Mouse (Mus musculus): Measurements from ENCODE around the gene Gm34653. TPM values are rescaled to one million over a fixed set of nuclear protein-coding genes. Genes with fewer than 3 reads are reported as not detected.
"Not testable (repeated sequence)": the region's sequence is repeated elsewhere in the genome, so short reads cannot be mapped to it uniquely, and the experiment has no call there.

The Gm34653 gene
- total and polyA plus RNA-seq, 3 experiments = 0.38 TPM; not detected in 2

DNA sequence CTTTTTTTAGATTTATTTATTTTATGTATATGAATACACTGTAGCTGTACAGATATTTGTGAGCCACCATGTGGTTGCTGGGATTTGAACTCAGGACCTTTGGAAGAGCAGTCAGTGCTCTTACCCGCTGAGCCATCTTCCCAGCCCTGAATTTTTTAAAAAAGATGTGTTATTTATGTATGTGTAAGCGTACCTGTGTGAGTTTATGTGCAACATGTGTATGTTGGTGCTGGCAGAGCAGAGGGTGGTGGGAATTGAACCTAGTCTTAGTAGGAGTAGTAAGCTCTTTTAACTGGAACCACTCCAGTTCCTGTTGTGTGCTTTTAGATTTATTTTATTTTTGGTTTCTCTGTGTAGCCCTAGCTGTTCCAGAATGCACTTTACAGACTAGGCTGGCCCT lies 28.6 kb upstream of the Gm34653 start:
- TF ChIP-seq CTCF (IDR thresholded peaks at IDR 0.05; ENCODE audit: low read depth, low read length) (no peak), TAL1 (conservative IDR thresholded peaks at IDR 0.05; ENCODE audit: low read depth, low read length) (no peak), GATA2 (IDR thresholded peaks at IDR 0.05; ENCODE audit: borderline replicate concordance, low read depth, low read length) (no peak), POLR2AphosphoS5 (IDR thresholded peaks at IDR 0.05; ENCODE audit: insufficient replicate concordance, low read depth, low read length) (no peak), GATA1 (IDR thresholded peaks at IDR 0.05; ENCODE audit: borderline replicate concordance, low read length) (no peak)
- H3K27me3 ChIP-seq (ENCODE audit: insufficient read depth, low read length) = no peaks in the 10 kb centered on the region
- H3K36me3 ChIP-seq (replicated peaks) = peaks cover 45% of the 10 kb centered on the region
- H3K4me1 ChIP-seq (ENCODE audit: insufficient read depth, low read depth, low read length) = peaks cover 63% of the 10 kb centered on the region
- H3K4me3 ChIP-seq (ENCODE audit: low read depth, low read length) = no peak overlapping the region; the same call in 1 of the 2 replicates
- DNase-seq (ENCODE audit: low spot score) = no peak
- no peak for ATAC-seq (ENCODE audit: extremely low read depth, insufficient number of reproducible peaks, low FRiP score, poor library complexity, severe bottlenecking)
- H3K9me3 ChIP-seq (replicated peaks) = no peaks in the 10 kb centered on the region

DNA sequence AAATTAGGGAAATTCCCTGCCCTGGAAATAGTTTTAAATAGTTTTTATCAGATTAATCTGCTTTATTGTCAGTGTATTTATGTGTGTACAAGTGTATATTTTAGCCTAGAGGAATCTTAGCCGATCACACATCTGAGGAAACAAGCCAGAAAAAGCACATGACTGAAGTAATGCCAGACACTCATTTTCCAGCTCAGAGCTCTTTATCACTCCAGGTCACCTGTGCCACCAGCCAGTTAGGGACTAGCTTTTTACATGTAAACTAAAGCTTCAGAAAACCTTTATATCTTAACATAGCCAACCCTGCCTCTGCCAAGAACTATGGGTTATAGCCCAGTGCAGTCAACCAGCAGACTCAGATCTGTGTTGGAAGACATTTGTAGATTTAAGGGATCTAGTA lies 28.0 kb upstream of the Gm34653 start:
- TF ChIP-seq GATA2 (IDR thresholded peaks at IDR 0.05; ENCODE audit: borderline replicate concordance, low read depth, low read length) (no peak), CTCF (IDR thresholded peaks at IDR 0.05; ENCODE audit: low read depth, low read length) (no peak), GATA1 (IDR thresholded peaks at IDR 0.05; ENCODE audit: borderline replicate concordance, low read length) (no peak), TAL1 (conservative IDR thresholded peaks at IDR 0.05; ENCODE audit: low read depth, low read length) (peak; percentile 50; the same call in 1 of the 2 replicates), POLR2AphosphoS5 (IDR thresholded peaks at IDR 0.05; ENCODE audit: insufficient replicate concordance, low read depth, low read length) (no peak)
- DNase-seq (ENCODE audit: low spot score) (no peak), ATAC-seq (ENCODE audit: extremely low read depth, insufficient number of reproducible peaks, low FRiP score, poor library complexity, severe bottlenecking) (no peak)
- Histone ChIP-seq H3K9me3 (replicated peaks) (no peaks in the 10 kb centered on the region), H3K36me3 (replicated peaks) (peaks cover 46% of the 10 kb centered on the region), H3K4me3 (ENCODE audit: low read depth, low read length) (no peak overlapping the region; the same call in 1 of the 2 replicates), H3K4me1 (ENCODE audit: insufficient read depth, low read depth, low read length) (peaks cover 70% of the 10 kb centered on the region), H3K27me3 (ENCODE audit: insufficient read depth, low read length) (no peaks in the 10 kb centered on the region)

DNA sequence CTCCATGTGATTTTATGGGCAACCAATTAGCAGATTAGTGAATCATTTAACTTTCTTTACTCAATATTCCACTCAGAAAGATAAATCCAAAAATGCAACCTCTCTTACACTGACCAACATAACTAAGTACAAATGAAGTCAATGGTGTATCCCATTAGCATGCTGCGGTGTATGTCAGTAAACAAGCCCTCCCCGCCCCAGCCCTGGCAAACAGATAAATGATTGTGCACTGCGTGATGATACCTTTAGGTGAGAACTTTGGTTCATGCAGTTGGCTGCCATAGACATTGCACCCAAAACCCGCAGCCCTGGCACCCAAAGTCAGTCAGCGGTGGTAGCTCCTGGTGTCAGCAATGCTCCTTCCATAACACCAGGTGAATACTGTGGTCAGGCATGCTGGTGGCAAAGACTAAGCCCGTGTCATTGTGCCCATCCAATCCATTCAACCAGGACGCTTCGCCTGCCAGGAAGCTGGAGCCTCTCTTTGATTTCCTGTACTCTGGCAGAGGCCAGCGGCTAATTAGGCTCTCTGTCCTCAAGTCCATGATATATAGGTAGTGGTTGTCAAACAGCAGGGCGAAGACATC lies 27.4 kb upstream of the Gm34653 start:
- DNase-seq (ENCODE audit: low spot score) (no peak), ATAC-seq (ENCODE audit: extremely low read depth, insufficient number of reproducible peaks, low FRiP score, poor library complexity, severe bottlenecking) (no peak)
- H3K9me3 ChIP-seq (replicated peaks) = no peaks in the 10 kb centered on the region
- no peaks in the 10 kb centered on the region for H3K27me3 ChIP-seq (ENCODE audit: insufficient read depth, low read length)
- peaks cover 72% of the 10 kb centered on the region for H3K4me1 ChIP-seq (ENCODE audit: insufficient read depth, low read depth, low read length)
- peak overlapping the region; percentile 54; the same call in 1 of the 2 replicates for H3K4me3 ChIP-seq (ENCODE audit: low read depth, low read length)
- no peak for TF ChIP-seq GATA1 (IDR thresholded peaks at IDR 0.05; ENCODE audit: borderline replicate concordance, low read length)
- no peak for TF ChIP-seq CTCF (IDR thresholded peaks at IDR 0.05; ENCODE audit: low read depth, low read length)
- H3K36me3 ChIP-seq (replicated peaks) = peaks cover 51% of the 10 kb centered on the region

- Histone ChIP-seq H3K4me3 (ENCODE audit: low read depth, low read length) (no peak overlapping the region; the same call in 1 of the 2 replicates), H3K36me3 (replicated peaks) (peaks cover 75% of the 10 kb centered on the region), H3K4me1 (ENCODE audit: insufficient read depth, low read depth, low read length) (peaks cover 86% of the 10 kb centered on the region), H3K9me3 (replicated peaks) (no peaks in the 10 kb centered on the region), H3K27me3 (ENCODE audit: insufficient read depth, low read length) (no peaks in the 10 kb centered on the region)
- no peak for TF ChIP-seq GATA2 (IDR thresholded peaks at IDR 0.05; ENCODE audit: borderline replicate concordance, low read depth, low read length)
- TF ChIP-seq GATA1 (IDR thresholded peaks at IDR 0.05; ENCODE audit: borderline replicate concordance, low read length) = no peak
- TF ChIP-seq TAL1 (conservative IDR thresholded peaks at IDR 0.05; ENCODE audit: low read depth, low read length) = peak; percentile 23; the same call in 1 of the 2 replicates
- DNase-seq (ENCODE audit: low spot score) = no peak
- ATAC-seq (ENCODE audit: extremely low read depth, insufficient number of reproducible peaks, low FRiP score, poor library complexity, severe bottlenecking) = no peak
Observed at GRCm38 (mm10) chr2:34808057-34808456, 24.8 kb upstream of the Gm34653 start.

DNA sequence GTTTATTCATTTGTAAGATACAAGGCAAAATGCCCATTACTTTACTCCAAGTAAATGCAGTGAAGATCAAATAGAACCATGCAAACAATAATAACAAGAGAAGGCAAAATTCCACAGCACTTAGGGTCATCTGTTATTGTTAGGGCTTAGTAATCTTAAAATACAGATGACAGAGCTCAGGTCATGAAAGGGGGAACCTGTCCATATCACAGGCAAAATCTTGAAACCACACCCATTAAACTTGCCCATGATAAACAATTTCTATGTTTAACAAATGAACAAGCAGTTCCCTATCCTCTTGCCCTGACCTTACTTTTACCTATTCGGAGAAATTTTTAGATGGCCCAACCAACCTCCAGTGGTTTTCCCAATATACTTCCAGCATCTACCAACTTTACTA lies 23.2 kb upstream of the Gm34653 start:
- no peak for TF ChIP-seq GATA1 (IDR thresholded peaks at IDR 0.05; ENCODE audit: borderline replicate concordance, low read length)
- TF ChIP-seq CTCF (IDR thresholded peaks at IDR 0.05; ENCODE audit: low read depth, low read length) = no peak
- TF ChIP-seq TAL1 (conservative IDR thresholded peaks at IDR 0.05; ENCODE audit: low read depth, low read length) = peak; percentile 47; the same call in 1 of the 2 replicates
- no peak for TF ChIP-seq GATA2 (IDR thresholded peaks at IDR 0.05; ENCODE audit: borderline replicate concordance, low read depth, low read length)
- Histone ChIP-seq H3K36me3 (replicated peaks) (peaks cover 80% of the 10 kb centered on the region), H3K27me3 (ENCODE audit: insufficient read depth, low read length) (no peaks in the 10 kb centered on the region), H3K4me1 (ENCODE audit: insufficient read depth, low read depth, low read length) (peaks cover 78% of the 10 kb centered on the region), H3K4me3 (ENCODE audit: low read depth, low read length) (no peak overlapping the region; the same call in 1 of the 2 replicates), H3K9me3 (replicated peaks) (no peaks in the 10 kb centered on the region)
- ATAC-seq (ENCODE audit: extremely low read depth, insufficient number of reproducible peaks, low FRiP score, poor library complexity, severe bottlenecking) = peak; percentile 43; the same call in 1 of the 2 replicates
- DNase-seq (ENCODE audit: low spot score) = no peak

- Histone ChIP-seq H3K27me3 (ENCODE audit: insufficient read depth, low read length) (no peaks in the 10 kb centered on the region), H3K36me3 (replicated peaks) (peaks cover 83% of the 10 kb centered on the region), H3K9me3 (replicated peaks) (no peaks in the 10 kb centered on the region), H3K4me1 (ENCODE audit: insufficient read depth, low read depth, low read length) (peaks cover 70% of the 10 kb centered on the region), H3K4me3 (ENCODE audit: low read depth, low read length) (no peak overlapping the region)
- no peak for ATAC-seq (ENCODE audit: extremely low read depth, insufficient number of reproducible peaks, low FRiP score, poor library complexity, severe bottlenecking)
- DNase-seq (ENCODE audit: low spot score) = no peak
- TF ChIP-seq TAL1 (conservative IDR thresholded peaks at IDR 0.05; ENCODE audit: low read depth, low read length) (0 out of 2 replicates have a peak, but pooled peaks have one; percentile 20), GATA1 (IDR thresholded peaks at IDR 0.05; ENCODE audit: borderline replicate concordance, low read length) (no peak)
Observed at GRCm38 (mm10) chr2:34810775-34811174, 22.0 kb upstream of the Gm34653 start.

- peaks cover 60% of the 10 kb centered on the region for H3K4me1 ChIP-seq (ENCODE audit: insufficient read depth, low read depth, low read length)
- no peak for ATAC-seq (ENCODE audit: extremely low read depth, insufficient number of reproducible peaks, low FRiP score, poor library complexity, severe bottlenecking)
- DNase-seq (ENCODE audit: low spot score) = no peak
- TF ChIP-seq CTCF (IDR thresholded peaks at IDR 0.05; ENCODE audit: low read depth, low read length) (no peak), TAL1 (conservative IDR thresholded peaks at IDR 0.05; ENCODE audit: low read depth, low read length) (no peak), GATA2 (IDR thresholded peaks at IDR 0.05; ENCODE audit: borderline replicate concordance, low read depth, low read length) (no peak), POLR2AphosphoS5 (IDR thresholded peaks at IDR 0.05; ENCODE audit: insufficient replicate concordance, low read depth, low read length) (no peak), GATA1 (IDR thresholded peaks at IDR 0.05; ENCODE audit: borderline replicate concordance, low read length) (no peak)
- peaks cover 83% of the 10 kb centered on the region for H3K36me3 ChIP-seq (replicated peaks)
- no peaks in the 10 kb centered on the region for H3K9me3 ChIP-seq (replicated peaks)
- no peak overlapping the region for H3K4me3 ChIP-seq (ENCODE audit: low read depth, low read length)
- no peaks in the 10 kb centered on the region for H3K27me3 ChIP-seq (ENCODE audit: insufficient read depth, low read length)
Observed at GRCm38 (mm10) chr2:34812706-34813105, 20.1 kb upstream of the Gm34653 start.

DNA sequence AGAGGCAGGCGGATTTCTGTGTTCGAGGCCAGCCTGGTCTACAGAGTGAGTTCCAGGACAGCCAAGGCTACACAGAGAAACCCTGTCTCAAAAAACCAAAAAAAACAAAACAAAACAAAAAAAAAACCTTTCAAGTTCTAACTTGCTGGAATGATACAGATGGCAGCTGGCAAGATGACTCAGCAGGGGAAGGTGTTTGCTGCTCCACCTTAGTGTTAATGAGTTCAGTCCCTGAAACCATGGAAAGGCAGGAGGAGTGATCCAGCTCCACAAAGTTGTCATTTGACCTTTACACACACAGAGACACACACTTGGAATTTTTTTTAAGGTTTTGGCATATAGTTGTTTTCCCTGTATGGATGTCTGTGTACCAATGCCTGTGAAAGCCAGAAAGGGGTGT lies 16.9 kb upstream of the Gm34653 start:
- not testable (repeated sequence) for H3K4me3 ChIP-seq (ENCODE audit: low read depth, low read length); H3K9me3 ChIP-seq (replicated peaks); H3K27me3 ChIP-seq (ENCODE audit: insufficient read depth, low read length); ATAC-seq (ENCODE audit: extremely low read depth, insufficient number of reproducible peaks, low FRiP score, poor library complexity, severe bottlenecking); DNase-seq (ENCODE audit: low spot score)
- peaks cover 33% of the 10 kb centered on the region for H3K4me1 ChIP-seq (ENCODE audit: insufficient read depth, low read depth, low read length)
- H3K36me3 ChIP-seq (replicated peaks) = peaks cover 89% of the 10 kb centered on the region

All from G1E (cell line).